Mouse (Mus musculus) cerebellum, adult 2 months (tissue): ENCODE measurements at regions not wholly inside any gene's neighbourhood (a gene's known extent, or its start where the extent isn't known, plus 50 kb on each side); places are given as distances from the start of the nearest gene placed in this dataset.

Experiments used
- CTCF ChIP-seq: fragments of 200-500 bp; IDR thresholded peaks from 2 replicates; pipeline ENCODE4 v1.5.1; 2011; ENCODE audit warnings: low read depth, mild to moderate bottlenecking, control low read depth, low read length, moderate library complexity, borderline replicate concordance; ENCODE audit not compliant: insufficient read depth
- POLR2A ChIP-seq: fragments of 200-500 bp; IDR thresholded peaks from 2 replicates; pipeline ENCODE4 v1.6.1; 2011; ENCODE audit warnings: low read length, control low read depth, borderline replicate concordance; ENCODE audit not compliant: insufficient read depth

DNA sequence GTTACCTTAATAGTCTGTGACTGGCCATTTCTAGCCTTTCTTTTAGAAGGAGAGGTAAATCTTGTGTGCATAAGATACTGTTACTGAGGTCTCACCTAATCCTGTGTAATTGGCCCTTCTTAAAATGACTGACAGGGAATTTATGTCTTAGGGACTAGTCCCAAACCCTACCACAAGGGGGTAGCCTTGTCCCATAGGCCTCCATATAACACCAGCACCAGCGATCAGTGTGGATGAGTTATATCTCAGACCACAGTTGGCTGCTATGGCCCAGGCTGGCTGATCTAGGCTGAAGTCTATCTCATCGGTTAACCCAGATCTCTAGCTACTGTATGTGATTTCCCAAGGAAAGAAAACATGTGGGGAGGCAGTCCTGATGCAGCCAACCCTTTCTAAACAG, 63.2 kb upstream of the Ankrd1 start:
- TF ChIP-seq POLR2A (no peak), CTCF (peak; percentile 56)
